Mouse (Mus musculus) heart, postnatal 4 days (tissue): Measurements from ENCODE around the gene I0C0044D17Rik. TPM values are rescaled to one million over a fixed set of nuclear protein-coding genes. Genes with fewer than 3 reads are reported as not detected.
A peak's percentile ranks its signal among the peaks of the same experiment; 100 is the strongest.
"Not testable (repeated sequence)": the region's sequence is repeated elsewhere in the genome, so short reads cannot be mapped to it uniquely, and the experiment has no call there.

Experiments used
- DNase-seq: peaks from one replicate; pipeline ENCODE4 v3.0.0; 2021
- total RNA-seq, 2 experiments: library from RNA; stranded (reverse); gene quantifications; 2 replicates each; pipeline ENCODE4 v1.2.3; 2021

The I0C0044D17Rik gene
- not detected for total RNA-seq

DNA sequence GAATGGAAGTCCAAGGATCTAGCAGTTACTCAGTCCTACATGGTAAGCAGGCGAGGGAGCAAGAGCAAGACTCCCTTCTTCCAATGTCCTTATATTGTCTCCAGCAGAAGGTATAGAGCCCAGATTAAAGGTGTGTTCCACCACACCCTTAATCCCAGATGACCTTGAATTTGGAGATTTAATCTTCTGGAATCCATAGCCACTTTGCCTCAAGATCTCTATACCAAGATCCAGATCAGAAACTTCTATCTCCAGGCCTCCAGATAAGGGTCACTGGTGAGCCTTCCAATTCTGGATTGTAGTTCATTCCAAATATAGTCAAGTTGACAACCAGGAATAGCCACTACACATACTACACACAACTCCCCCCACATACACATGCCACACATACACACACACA is at the start of gene I0C0044D17Rik:
Gene I0C0044D17Rik (minus strand): TSS at position 101 of the 400 bp plus-strand sequence.
- DNase-seq = not testable (repeated sequence)

DNA sequence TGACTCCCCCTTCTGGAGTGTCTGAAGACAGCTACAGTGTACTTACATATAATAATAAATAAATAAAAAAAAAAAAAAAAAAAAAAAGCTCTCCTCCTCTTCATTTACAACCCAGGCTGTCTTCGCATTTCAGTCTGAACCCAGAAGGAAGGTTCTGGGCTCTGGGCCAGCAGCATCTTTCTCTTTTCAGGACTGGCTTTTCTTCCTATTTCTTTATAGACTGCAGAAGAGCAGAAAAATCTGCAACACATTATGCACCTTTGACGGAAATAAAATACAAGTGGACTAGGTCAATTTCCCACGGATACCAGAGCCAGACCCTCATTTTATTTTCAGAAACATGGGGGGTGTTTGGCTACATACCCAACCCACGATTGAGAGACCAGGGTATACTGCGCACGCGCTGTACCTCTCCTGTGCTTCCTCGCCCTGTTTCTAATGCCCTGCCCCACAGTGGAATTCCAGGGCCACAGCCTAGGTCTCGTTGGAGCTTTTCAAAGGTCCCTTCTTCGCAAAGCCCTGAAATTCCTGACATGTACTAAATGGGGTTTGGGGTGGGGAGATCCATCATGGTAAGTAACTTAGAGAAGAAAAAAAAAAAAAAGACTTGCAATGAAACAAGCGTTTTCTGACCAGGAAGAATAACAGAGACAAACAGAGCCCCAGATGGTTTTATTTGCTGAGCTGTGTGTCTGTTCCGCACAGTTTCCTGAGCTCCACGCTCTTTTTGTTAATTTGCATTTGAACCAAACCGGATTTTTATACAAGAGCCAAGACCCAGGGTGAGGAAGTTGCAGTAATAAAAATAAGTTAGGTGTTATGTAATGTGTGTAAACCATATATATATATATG is 42.0 kb upstream of the I0C0044D17Rik start:
- DNase-seq = no peak

DNA sequence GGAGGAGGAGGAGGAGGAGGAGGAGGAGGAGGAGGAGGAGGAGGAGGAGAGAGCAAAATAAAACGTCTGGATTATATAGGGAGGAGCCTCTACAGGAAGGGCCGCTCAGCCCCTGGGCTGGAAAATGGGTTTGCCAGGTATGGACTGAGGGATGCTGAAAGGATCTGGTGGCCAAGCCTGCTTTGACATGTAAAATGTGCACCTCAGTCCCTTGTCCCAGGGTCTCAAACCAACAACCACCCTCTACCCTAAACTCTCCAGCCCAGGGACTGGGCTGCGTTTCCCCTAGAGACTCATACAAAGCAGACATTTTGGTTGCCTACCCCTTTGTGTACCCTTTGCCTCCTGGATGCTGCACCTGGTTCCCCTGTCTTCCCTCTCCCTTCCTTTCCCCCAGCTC is 40.9 kb upstream of the I0C0044D17Rik start:
- no peak for DNase-seq

DNA sequence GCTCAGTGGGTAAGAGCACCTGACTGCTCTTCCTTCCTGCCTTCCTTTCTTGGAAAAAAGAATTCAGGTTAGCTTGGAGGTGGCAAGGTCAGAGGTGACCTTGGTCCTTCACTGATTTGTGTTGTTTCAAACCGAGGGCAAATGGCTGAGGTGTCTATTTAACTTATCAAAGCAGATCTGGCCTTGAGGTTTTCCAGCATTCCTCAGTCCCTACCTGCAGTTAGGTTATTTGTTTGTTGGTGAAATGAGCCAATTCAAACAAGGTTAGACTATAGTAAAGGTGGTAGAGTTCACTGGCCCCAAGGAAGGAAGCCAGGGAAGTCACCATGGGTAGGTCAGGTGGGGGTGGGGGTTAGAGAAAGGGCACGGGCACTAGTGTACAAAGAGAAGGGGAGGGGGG is 40.5 kb upstream of the I0C0044D17Rik start:
- no peak for DNase-seq

DNA sequence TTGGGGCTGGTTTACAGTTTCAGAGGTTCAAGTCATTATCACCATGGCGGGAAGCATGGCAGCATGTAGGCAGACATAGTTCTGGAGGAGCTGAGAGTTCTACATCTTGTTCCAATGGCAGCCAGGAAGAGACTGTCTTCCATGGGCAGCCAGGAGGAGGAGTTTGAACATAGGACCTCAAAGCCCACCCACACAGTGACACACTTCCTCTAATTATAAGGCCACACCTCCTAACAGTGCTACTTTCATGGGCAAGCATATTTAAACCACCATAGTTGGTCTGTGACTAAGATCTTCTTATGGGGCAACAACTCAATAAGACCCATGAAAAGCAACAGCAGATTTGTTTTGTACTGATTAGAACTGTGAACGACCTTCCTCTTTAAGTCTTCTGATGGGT is 39.8 kb upstream of the I0C0044D17Rik start:
- no peak for DNase-seq

DNA sequence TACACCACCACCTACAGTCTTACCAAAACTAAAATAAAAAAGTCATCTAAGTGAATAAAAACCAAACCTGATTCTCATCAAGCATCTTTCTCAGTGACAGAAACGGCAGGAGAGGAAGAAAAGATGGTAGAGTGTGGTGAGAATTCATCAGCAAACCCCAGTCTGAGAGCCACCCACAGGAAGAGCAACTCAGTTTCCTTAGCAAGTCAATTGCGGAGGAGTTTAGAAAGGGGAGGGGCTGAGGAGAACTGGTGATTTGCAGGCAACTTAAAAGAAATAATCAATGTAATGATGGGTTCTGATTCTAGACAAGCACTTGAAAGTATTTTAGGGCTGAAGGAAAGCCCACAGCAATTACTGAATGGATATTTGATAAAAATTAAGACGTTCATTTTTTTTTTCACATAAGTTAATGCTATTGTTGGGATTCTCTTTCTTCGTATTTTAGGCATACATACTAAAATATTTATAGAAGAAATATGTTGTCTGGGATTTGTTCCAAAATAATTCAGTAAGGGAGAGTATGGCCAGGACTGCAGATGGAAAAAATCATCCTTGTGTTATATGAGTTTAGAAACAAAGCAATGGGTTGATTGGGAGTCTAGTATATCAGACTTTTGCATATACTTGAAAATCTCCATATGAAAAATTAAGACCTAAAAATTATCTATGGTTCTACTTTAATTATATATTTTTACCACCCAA is 34.7 kb upstream of the I0C0044D17Rik start:
- no peak for DNase-seq

DNA sequence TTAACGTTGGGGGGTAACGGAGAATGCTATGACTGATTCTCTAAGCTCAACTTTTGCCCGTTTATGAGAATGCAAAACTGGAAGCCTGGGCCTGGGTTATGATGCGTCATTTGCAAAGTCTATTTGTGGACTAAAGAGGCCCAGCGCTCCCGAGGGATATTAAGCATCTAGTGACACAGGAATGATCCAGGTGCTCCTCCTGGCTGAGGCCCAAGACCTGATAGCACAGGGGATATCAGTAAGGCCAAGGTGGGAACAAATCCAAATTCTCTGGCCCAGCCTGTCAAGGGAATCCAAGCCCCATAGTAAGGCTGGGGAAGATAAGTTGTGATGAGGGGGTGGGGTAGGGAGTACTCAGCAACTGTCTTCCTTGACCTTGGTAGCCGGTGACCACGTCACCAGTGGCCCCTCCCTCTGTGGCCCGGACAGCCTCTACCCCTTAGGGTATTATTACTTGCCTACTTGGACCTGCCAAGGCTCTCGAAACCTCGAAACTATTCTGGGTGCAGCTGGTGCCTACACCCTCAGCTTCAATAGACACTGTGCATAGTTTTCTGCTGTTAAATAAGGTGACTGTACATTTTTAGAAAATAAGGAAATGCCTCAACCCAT is 33.5 kb upstream of the I0C0044D17Rik start:
- peak; percentile 49 for DNase-seq

DNA sequence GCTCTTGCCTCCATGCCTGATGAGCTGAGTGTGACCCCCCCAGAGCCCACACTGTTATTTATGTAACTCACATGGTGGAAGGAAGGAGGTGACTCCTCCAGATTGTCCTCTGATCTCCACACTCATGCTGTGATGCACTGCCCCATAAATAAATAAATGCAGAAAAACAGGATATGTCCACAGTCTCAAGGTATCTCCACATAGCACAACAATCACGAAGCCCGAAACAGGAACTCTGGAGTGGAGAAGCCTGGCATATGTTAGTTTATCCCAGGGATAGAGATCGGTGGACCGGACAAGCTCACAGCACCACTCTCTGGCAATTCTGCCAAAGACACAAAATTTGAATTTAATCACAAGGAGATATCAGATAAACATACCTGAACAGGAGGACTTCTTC is 30.3 kb upstream of the I0C0044D17Rik start:
- DNase-seq = no peak

DNA sequence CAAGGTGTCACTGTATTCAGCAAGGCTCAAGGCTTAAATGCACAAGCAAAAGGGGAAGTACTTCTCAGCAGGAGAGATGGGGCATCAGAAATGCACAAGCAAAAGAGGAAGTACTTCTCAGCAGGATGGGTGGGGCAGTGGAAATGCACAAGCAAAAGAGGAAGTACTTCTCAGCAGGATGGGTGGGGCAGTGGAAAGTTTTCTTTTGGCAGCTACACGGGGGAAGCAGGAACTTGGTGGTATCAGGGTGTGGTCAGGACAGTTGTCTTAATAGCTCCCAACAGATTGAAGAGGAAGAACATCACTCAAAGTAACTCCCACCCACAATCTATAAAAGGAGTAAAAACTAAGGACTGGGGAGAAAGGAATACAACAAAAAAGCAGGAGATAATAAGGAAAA is 26.8 kb upstream of the I0C0044D17Rik start:
- not testable (repeated sequence) for DNase-seq

DNA sequence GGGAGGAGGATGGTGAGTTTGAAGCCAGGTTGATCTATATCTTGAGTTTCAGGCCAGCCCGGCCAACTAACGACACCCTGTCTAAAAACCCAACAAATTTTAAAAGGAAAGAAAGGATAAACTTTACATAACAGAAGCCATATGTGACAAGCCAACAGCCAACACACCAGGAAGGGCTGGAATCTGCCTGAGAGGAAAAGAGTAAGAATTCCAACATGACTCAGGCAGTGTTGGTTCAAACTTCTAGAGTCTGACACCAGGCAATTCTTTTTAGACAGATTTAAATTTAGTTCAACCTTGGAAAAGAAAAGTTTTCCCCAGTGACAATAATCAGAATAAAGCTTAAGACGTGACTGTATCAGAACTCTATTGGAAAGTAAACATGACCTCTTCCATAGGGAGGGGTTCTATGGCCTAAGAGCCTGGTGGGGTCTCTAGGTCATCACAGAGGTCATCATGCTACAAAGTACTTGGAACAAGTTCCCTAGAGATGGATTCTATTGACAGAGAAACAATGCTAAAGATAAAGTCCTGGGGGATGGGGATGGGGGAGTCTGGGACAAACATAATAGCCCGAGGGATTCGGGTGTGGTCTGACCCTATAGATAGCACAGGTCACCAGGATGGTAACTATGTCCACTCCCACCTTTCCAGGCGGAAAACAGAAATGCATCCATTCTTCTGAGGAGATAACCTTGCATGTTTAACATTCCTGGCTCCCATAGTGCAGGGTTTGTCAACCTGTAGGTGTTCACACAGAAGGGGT is 23.7 kb upstream of the I0C0044D17Rik start:
- no peak for DNase-seq

DNA sequence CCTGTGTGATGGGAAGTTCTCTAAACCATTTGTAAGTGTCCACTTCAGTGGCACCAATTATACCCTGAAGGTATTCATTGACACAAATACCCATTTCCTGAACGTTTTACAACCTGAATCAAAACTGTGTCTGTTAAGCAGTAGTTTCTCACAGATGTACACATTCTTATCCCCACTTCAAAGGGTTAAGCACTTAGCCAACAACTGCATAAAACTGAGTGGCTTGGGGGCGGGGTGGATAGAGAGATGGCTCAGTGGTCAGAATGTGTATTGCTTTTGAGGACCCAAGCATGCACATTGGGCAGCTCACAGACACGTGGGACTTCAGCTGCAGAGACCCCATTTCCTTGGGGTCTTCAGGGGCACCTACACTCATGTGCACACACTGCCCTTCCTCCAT is 22.8 kb upstream of the I0C0044D17Rik start:
- DNase-seq = no peak

DNA sequence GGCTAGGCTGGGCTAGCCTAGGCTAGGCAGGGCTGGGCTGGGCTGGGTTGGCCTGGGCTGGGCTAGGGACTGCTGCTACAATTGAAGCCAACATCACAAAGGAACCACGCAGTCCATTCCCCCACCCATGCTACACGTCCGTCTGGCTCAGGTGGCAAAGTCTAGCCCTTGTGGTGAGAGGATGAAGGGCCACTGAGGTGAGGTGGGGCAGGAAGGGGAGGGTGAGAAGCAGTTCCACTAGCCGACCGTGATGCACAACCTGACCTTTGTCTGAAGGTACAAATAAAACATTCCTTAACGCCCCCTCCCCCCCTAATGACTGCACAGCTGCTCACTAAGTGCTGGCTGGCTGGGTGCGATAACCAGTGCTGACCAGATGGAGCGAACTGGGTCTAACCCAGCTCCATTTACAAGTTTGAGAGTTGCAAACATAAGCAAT is 22.1 kb upstream of the I0C0044D17Rik start:
- DNase-seq = no peak

DNA sequence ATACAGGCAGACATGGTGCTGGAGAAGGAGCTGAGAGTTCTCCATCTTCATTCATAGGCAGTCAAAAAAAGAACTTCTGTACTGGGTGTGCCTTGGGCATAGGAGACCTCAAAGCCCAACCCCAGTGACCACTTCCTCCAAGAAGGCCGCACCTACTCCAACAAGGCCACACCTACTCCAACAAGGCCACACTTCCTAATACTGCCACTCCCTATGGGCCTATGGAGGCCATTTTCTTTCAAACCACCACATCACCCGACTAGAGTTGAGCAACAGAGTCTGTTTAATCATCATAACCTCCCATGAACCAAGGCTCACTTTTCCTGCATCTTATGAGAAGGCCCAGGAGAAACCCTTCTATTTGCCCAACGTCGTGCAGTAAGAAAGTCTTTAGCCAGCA is 21.6 kb upstream of the I0C0044D17Rik start:
- no peak for DNase-seq

DNA sequence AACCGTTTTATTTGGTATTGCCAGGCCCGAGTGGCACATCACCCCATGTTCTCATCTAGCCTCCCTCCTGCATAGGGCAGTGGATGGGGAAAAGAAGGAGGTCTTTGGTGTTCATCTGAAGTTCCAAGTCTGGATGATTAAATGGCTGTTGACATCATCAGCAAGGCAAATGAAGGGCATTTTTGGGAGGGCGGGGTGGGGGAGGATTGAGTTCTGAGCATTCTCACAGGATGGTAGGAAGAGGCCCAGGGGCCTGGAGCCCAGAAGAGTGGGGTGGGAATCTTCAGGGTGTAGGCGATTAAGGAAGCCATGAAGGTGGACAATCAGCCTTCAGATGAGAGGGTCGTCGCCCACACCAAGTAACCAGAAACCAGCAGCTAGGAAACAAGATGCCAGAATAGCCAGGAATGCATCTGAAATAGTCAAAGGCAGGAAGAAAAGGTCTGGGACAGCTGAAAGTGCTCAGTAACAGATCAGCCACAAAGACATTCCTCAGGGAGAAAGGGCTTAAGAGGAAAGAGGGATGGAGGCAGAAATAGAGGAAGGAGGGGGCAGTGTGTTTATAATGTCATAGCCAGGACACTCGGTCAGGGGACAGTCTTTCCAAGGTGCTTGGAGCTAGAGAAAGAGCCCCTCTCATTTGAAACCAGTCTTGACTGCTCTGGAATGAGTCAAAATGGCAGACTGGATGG is 20.4 kb upstream of the I0C0044D17Rik start:
- DNase-seq = no peak

DNA sequence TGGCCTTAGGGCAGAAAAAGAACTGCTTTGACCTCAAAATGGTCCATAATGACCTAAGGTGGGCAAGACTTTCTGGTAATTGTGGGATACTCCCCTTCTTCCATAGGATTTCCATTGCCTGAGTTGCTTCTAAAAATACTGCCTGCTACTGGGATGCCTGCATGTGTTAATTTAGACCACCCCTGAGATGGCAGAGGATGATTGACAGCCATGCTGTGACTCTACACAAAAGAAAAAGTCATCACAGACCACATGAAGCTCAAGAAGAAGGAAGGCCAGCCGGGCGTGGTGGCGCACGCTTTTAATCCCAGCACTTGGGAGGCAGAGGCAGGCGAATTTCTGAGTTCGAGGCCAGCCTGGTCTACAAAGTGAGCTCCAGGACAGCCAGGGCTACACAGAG is 17.6 kb upstream of the I0C0044D17Rik start:
- not testable (repeated sequence) for DNase-seq

DNA sequence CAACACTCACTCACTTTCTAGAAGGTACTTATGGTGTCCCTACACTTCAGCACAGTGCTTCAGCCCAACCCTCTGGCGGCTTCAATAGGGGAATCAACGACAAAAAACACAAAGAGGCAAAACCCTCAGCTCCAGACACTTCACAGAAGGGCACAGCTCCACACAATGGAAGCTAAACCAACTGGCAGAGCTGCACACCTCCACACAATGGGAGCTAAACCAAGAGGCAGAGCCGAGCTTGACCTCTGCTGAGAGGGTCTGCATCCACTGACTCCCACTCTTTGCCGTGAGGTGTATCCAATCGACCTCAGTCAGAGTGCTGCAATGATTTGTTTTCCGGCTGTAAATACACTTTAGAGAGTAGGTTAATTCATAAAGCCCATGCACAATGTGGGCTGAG is 16.9 kb upstream of the I0C0044D17Rik start:
- DNase-seq = no peak

DNA sequence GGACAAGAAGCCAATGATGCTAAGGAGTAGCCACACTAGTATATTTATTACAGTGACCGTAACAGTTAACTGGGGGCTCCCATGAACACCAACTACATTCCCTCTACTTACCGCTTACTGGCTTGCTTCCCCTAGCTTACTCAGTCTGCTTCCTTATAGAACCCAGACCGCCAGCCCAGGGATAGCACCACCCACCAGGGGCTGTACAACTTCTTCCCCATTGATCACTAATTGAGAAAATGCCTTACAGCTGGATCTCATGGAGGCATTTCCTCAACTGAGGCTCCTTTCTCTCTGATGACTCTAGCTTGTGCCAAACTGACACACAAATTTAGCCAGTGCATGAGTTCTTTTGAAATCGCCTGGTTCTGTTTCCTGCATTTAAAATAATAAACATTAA is 15.3 kb upstream of the I0C0044D17Rik start:
- no peak for DNase-seq

DNA sequence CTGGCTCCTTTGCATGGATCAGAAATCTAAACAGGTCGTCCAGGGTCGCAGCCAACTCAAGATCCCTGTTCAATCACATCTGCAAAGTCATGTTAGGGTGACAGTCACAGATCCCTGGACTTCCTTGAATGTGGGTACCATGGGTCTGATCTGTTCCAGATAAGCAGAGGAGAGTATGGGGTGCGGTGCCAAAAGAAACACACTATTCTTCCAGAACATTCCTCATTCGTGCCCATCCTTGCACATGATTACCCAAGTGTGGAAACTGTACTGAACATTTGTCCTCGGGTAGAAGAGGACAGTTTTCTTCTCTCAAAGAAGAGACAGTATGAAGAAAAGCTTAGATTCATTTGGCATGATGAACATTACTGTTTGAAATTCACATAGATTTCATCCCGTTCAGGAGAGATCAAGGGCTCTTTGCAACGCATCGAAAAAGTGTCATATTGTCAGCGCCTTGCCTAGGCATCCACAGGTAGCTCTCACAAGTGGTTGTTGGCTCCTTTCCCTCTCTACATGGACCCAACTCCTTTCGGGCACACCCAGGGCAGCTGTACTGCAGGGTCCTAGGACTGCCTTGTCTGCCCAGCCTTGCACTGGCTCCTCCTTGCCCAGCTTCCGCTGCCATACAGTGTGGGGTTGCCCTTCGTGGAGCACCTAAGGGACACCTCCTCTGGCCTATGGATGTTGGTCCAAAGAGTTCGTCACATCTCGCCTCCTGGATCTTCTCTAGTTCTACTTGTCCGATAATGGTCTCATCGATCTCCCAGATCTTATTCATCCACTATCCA is 14.3 kb upstream of the I0C0044D17Rik start:
- DNase-seq = no peak

DNA sequence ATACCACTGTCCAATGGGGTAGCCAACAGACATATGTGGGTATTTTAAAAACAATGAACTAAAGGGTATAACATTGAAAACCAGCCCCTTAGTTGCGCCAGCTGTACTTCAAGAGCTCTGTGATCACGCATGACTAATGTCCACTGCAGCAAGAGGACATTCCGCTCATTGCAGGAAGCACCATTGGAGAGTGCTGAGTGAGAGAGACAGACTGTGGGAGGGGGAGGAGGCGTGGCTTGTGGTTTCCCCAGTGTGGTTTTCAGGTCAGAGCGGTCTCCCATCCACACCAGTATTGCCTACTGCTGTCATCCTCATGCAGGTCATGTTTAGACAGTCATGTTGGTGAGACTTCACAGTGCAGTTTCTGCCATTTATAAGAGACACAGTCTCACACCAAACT is 12.9 kb upstream of the I0C0044D17Rik start:
- DNase-seq = peak; percentile 16

DNA sequence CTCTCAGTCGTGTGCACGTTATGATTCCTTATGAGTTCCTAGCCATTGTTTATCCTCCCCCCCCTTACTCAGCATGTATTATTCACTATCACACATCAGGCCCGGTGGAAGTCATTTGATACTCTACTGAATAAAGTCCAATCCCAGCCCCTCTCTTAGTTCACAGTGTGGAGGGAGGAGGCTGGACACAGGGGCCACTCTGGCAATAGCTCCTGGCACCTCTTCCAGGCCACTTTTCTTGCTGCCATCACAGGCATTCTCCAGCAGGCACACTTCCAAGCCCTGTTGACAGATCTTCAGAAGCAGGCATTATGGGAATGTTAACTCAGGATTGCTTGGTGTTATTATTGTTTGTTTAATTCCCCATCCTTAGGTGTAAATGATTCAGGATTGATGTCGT is 11.1 kb upstream of the I0C0044D17Rik start:
- peak; percentile 67 for DNase-seq

DNA sequence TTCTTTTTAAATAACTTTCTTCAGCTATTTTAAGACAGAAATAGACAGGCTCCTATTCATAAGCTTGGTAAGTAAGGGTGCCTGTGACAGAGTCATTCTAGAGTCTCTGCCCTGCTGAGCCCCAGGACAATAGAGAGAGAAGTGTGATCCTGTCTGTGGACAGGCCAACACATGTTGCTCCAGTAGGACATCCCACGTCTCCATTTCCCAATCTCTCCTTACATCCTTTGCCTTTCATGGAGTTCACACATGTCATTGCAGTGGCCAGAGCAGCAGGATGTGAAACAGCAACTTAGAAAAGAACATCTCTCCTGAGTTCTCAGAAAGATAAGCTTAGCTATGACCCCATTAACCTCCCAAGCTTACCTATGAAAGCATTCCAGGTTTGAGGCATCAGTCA is 8.1 kb upstream of the I0C0044D17Rik start:
- no peak for DNase-seq
